Mouse (Mus musculus): ENCODE measurements at regions not wholly inside any gene's neighbourhood (a gene's known extent, or its start where the extent isn't known, plus 50 kb on each side); places are given as distances from the start of the nearest gene placed in this dataset.

GRCm38 (mm10) chr3:145207071-145207470 is 85.2 kb upstream of the Col24a1 start:
- no peak for DNase-seq

GRCm38 (mm10) chr3:145210166-145210565 is 82.1 kb upstream of the Col24a1 start:
- no peak for DNase-seq

DNA sequence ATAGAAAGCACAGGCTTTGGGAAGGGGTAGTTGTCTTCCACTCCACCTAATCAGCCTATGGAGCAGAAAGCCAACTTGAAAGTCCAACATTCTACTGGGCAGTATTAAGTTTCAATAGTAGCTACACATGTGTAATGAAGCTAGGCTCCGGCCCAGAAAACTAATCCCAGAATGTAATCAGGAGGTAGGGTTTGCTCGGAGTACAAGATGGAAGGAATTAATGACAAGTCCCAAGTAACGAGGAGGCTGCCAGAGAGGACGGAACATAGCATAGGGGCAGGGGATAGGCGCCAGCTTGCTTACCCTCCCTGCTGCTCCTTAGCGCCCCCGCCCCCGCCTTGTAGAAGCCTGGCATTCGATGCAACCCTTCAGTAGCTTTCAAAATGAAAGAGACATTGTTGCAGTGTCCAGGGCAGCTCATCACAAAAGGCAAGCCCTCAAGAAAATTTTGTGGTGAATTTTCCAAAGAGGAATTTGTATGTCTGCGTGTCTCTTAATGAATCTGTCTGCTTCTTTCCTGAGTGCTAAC is 75.2 kb upstream of the Col24a1 start:
- peak in 1 of 2 experiments; percentile 7 for DNase-seq

GRCm38 (mm10) chr3:145222922-145223321 is 69.3 kb upstream of the Col24a1 start:
- DNase-seq = no peak

DNA sequence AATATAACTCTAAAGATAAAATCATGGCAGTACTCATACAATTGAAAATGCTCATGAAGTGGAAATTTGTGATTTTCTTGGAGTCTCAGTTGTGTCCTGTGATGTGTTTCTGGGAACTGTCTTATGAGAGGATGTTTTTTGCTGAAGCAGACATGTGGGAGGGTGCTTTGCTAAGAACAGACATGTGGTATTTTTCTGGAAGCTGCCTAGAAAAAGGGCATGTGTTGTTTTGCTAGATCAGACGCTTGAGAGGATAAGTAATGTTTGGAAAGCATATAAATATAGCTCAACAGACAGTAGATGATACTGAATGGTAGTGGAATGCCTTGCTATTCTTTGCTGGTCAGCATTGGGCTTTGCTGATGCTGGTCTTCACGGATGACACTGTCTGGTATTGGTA is 68.2 kb upstream of the Col24a1 start:
- no peak for DNase-seq

DNA sequence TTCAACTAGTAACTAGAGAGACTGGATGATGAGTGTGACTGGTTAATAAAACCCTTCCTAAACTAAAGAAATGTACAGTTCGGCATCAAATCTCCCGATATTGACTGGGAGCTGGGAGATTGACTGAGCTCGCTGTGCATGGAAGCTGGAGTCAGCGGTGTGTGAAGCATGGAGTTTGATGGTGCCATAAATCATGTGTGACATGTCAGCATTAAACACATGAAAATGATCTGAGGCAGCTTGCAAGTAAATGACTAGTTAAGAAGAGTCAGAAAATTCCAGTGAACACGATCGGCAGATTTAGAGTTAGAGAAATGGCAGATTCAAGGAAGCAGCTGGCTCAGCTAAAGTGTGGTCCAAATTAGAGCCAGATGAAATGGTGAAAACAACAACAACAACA is 61.6 kb upstream of the Col24a1 start:
- no peak for DNase-seq

DNA sequence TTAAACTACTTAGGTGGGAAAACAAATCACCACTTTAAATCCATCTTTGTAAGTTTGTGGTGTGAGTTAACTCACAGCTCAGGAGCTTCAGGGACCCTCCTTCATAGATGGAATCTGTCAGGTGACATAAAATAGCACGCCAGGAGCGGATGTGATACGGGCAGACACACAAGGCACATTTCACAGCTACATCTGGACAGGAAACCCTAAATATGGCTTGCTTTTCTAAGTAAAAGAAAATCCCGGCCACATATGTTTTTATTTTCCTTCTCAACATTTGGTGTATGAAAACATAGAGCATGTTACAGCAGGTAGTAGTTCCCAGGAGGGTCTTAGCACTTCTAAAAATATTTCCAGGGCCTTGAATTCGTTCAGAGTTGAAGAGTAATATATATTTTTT is 50.1 kb upstream of the Col24a1 start:
- no peak for DNase-seq
